Mouse (Mus musculus): Measurements from ENCODE around the gene Psapl1. TPM values are rescaled to one million over a fixed set of nuclear protein-coding genes. Genes with fewer than 3 reads are reported as not detected.

The Psapl1 gene
- polyA plus RNA-seq, 1 experiment: not detected

DNA sequence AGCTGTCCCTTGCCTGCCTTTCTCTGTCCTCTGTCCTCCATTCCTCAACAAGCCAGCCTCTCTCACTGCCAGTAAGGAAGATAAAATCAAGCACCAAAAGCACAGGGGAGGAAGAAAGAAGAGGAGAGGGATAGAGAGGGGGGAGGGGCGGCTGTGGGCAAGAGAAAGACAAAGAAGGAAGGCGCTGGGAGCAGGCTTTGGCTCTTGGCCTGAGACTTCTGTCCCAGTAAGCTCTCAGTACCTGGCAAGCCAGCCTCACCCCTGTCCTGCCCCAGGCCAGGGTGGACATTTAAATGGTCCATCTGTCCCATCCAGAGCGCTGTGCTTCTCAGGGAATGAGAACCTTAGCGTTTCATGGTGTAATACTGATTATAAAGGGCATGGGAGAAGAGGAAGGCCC is 9.2 kb upstream of the Psapl1 start:
- H3K27ac ChIP-seq (ENCODE audit: insufficient read depth, low read depth, low read length): no peak overlapping the region
- 77% methylated on average over 4 of the region's 4 CpGs for WGBS
- peaks cover 20% of the 10 kb centered on the region for H3K4me1 ChIP-seq (ENCODE audit: control insufficient read depth, insufficient read depth, low read length)
- TF ChIP-seq CTCF (IDR thresholded peaks at IDR 0.05; ENCODE audit: insufficient read depth, low read depth, low read length) (no peak), POLR2A (IDR thresholded peaks at IDR 0.05; ENCODE audit: insufficient read depth, low read depth, low read length) (no peak)
- H3K4me3 ChIP-seq (ENCODE audit: insufficient read depth, low read depth, low read length): no peak overlapping the region

GRCm38 (mm10) chr5:36195436-36195835 is 8.4 kb upstream of the Psapl1 start:
- 87% methylated on average over 4 of the region's 4 CpGs for WGBS
- Histone ChIP-seq H3K27ac (ENCODE audit: insufficient read depth, low read depth, low read length) (no peak overlapping the region), H3K4me3 (ENCODE audit: insufficient read depth, low read depth, low read length) (no peak overlapping the region), H3K4me1 (ENCODE audit: control insufficient read depth, insufficient read depth, low read length) (peaks cover 21% of the 10 kb centered on the region)
- TF ChIP-seq POLR2A (IDR thresholded peaks at IDR 0.05; ENCODE audit: insufficient read depth, low read depth, low read length): no peak
- no peak for TF ChIP-seq CTCF (IDR thresholded peaks at IDR 0.05; ENCODE audit: insufficient read depth, low read depth, low read length)

DNA sequence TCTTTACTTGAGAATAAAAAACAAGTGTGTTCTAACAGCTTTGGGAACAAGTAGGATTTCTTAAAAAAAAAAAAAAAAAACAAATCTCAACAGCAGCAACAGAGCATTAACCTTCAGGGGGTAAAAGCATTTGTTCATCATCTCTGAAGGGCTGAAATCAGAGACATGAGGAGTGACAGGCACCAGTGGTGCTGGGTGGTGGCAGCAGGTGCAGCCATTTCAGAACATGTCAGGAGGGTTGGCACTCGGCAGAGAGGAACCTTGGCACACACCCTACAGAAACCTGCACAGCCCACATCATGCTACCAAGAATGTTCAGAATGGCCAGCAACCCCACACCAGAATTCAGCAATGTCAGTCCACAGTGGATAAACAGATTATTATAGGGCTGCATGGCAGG is 4.3 kb upstream of the Psapl1 start:
- TF ChIP-seq CTCF (IDR thresholded peaks at IDR 0.05; ENCODE audit: insufficient read depth, low read depth, low read length) (no peak), POLR2A (IDR thresholded peaks at IDR 0.05; ENCODE audit: insufficient read depth, low read depth, low read length) (no peak)
- WGBS: 76% methylated on average over 1 of the region's 1 CpGs
- Histone ChIP-seq H3K4me1 (ENCODE audit: control insufficient read depth, insufficient read depth, low read length) (peaks cover 36% of the 10 kb centered on the region), H3K4me3 (ENCODE audit: insufficient read depth, low read depth, low read length) (no peak overlapping the region), H3K27ac (ENCODE audit: insufficient read depth, low read depth, low read length) (no peak overlapping the region)

DNA sequence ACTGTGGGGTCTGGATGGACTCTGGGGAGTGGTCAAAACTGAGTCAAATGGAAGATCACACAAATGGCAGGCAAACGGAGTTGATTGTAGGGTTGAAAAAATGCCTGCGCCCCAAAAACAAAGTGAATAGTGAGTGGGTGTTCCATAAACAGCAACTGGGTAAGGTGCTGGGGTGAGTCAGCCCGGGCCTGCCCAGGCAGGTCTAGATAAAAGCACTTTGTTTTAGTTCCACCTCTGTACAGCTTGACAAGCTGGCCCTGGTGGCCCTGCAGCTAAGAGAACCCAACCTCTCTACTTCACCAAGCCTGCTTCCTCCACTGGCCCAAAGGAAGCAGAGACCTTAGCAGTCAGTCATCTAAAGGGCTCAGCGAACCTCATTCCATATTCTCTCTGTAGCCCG is 1.0 kb upstream of the Psapl1 start:
- no peak for TF ChIP-seq CTCF (IDR thresholded peaks at IDR 0.05; ENCODE audit: insufficient read depth, low read depth, low read length)
- no peak for TF ChIP-seq POLR2A (IDR thresholded peaks at IDR 0.05; ENCODE audit: insufficient read depth, low read depth, low read length)
- WGBS: 62% methylated on average over 5 of the region's 5 CpGs
- H3K4me1 ChIP-seq (ENCODE audit: control insufficient read depth, insufficient read depth, low read length): peaks cover 26% of the 10 kb centered on the region
- no peak overlapping the region for H3K4me3 ChIP-seq (ENCODE audit: insufficient read depth, low read depth, low read length)
- H3K27ac ChIP-seq (ENCODE audit: insufficient read depth, low read depth, low read length): no peak overlapping the region

DNA sequence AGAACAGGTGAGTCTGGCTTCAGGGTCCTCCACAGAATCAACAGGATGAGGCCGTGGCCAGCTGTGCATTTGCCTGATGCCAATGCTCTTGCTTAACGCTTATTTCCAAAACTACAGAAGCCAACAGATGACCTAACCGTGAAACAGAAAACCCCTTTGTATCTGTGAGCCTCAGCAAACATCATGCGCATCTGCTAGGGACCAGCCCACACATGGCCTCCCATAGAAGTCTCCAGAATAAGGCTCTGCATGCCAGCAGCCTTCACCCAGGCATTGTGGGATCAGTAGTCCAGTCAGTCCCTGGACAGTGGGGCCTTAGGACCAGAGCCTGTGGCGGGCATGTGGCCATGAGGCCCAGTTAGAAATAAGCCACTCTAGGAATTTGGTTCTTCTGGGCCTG is 400 bp upstream of the Psapl1 start:
- TF ChIP-seq POLR2A (IDR thresholded peaks at IDR 0.05; ENCODE audit: insufficient read depth, low read depth, low read length) (no peak), CTCF (IDR thresholded peaks at IDR 0.05; ENCODE audit: insufficient read depth, low read depth, low read length) (no peak)
- H3K27ac ChIP-seq (ENCODE audit: insufficient read depth, low read depth, low read length): no peak overlapping the region

GRCm38 (mm10) chr5:36205397-36205796 is 1.6 kb downstream of the Psapl1 start:
- H3K4me1 ChIP-seq (ENCODE audit: control insufficient read depth, insufficient read depth, low read length): peaks cover 26% of the 10 kb centered on the region
- WGBS: 76% methylated on average over 11 of the region's 11 CpGs
- no peak overlapping the region for H3K27ac ChIP-seq (ENCODE audit: insufficient read depth, low read depth, low read length)
- no peak overlapping the region for H3K4me3 ChIP-seq (ENCODE audit: insufficient read depth, low read depth, low read length)
- TF ChIP-seq CTCF (IDR thresholded peaks at IDR 0.05; ENCODE audit: insufficient read depth, low read depth, low read length) (no peak), POLR2A (IDR thresholded peaks at IDR 0.05; ENCODE audit: insufficient read depth, low read depth, low read length) (no peak)

More for the DNA sequence above, 400 bp upstream of the Psapl1 start:
- WGBS: 71% methylated on average over 5 of the region's 5 CpGs
- Histone ChIP-seq H3K4me1 (ENCODE audit: control insufficient read depth, insufficient read depth, low read length) (peaks cover 26% of the 10 kb centered on the region), H3K4me3 (ENCODE audit: insufficient read depth, low read depth, low read length) (no peak overlapping the region)

- Histone ChIP-seq H3K4me3 (ENCODE audit: insufficient read depth, low read depth, low read length) (no peak overlapping the region), H3K4me1 (ENCODE audit: control insufficient read depth, insufficient read depth, low read length) (peaks cover 22% of the 10 kb centered on the region), H3K27ac (ENCODE audit: insufficient read depth, low read depth, low read length) (no peak overlapping the region)
- no peak for TF ChIP-seq POLR2A (IDR thresholded peaks at IDR 0.05; ENCODE audit: insufficient read depth, low read depth, low read length)
- TF ChIP-seq CTCF (IDR thresholded peaks at IDR 0.05; ENCODE audit: insufficient read depth, low read depth, low read length): no peak
- WGBS: 94% methylated on average over 3 of the region's 3 CpGs
These were observed 5.0 kb downstream of the Psapl1 start for GRCm38 (mm10) chr5:36208803-36209202.

- 36% methylated on average over 10 of the region's 10 CpGs for WGBS
- no peak overlapping the region for H3K4me3 ChIP-seq (ENCODE audit: insufficient read depth, low read depth, low read length)
- peaks cover 13% of the 10 kb centered on the region for H3K4me1 ChIP-seq (ENCODE audit: control insufficient read depth, insufficient read depth, low read length)
- H3K27ac ChIP-seq (ENCODE audit: insufficient read depth, low read depth, low read length): no peak overlapping the region
- TF ChIP-seq CTCF (IDR thresholded peaks at IDR 0.05; ENCODE audit: insufficient read depth, low read depth, low read length) (peak; percentile 34; the same call in 1 of the 2 replicates), POLR2A (IDR thresholded peaks at IDR 0.05; ENCODE audit: insufficient read depth, low read depth, low read length) (no peak)
These were observed 9.5 kb downstream of the Psapl1 start for GRCm38 (mm10) chr5:36213310-36213709.

- no peak overlapping the region for H3K27ac ChIP-seq (ENCODE audit: insufficient read depth, low read depth, low read length)
- H3K4me3 ChIP-seq (ENCODE audit: insufficient read depth, low read depth, low read length): no peak overlapping the region
- TF ChIP-seq CTCF (IDR thresholded peaks at IDR 0.05; ENCODE audit: insufficient read depth, low read depth, low read length) (no peak), POLR2A (IDR thresholded peaks at IDR 0.05; ENCODE audit: insufficient read depth, low read depth, low read length) (no peak)
- H3K4me1 ChIP-seq (ENCODE audit: control insufficient read depth, insufficient read depth, low read length): peaks cover 10% of the 10 kb centered on the region
- WGBS: 68% methylated on average over 4 of the region's 4 CpGs
These were observed 16.3 kb downstream of the Psapl1 start for GRCm38 (mm10) chr5:36220105-36220504.

- Histone ChIP-seq H3K4me1 (ENCODE audit: control insufficient read depth, insufficient read depth, low read length) (peaks cover 12% of the 10 kb centered on the region), H3K27ac (ENCODE audit: insufficient read depth, low read depth, low read length) (no peak overlapping the region), H3K4me3 (ENCODE audit: insufficient read depth, low read depth, low read length) (no peak overlapping the region)
- WGBS: 69% methylated on average over 6 of the region's 6 CpGs
- no peak for TF ChIP-seq CTCF (IDR thresholded peaks at IDR 0.05; ENCODE audit: insufficient read depth, low read depth, low read length)
- no peak for TF ChIP-seq POLR2A (IDR thresholded peaks at IDR 0.05; ENCODE audit: insufficient read depth, low read depth, low read length)
These were observed 16.8 kb downstream of the Psapl1 start for GRCm38 (mm10) chr5:36220626-36221025.
